ENCODE assay signal across 8 mouse cellular contexts in the genomic region with DNA sequence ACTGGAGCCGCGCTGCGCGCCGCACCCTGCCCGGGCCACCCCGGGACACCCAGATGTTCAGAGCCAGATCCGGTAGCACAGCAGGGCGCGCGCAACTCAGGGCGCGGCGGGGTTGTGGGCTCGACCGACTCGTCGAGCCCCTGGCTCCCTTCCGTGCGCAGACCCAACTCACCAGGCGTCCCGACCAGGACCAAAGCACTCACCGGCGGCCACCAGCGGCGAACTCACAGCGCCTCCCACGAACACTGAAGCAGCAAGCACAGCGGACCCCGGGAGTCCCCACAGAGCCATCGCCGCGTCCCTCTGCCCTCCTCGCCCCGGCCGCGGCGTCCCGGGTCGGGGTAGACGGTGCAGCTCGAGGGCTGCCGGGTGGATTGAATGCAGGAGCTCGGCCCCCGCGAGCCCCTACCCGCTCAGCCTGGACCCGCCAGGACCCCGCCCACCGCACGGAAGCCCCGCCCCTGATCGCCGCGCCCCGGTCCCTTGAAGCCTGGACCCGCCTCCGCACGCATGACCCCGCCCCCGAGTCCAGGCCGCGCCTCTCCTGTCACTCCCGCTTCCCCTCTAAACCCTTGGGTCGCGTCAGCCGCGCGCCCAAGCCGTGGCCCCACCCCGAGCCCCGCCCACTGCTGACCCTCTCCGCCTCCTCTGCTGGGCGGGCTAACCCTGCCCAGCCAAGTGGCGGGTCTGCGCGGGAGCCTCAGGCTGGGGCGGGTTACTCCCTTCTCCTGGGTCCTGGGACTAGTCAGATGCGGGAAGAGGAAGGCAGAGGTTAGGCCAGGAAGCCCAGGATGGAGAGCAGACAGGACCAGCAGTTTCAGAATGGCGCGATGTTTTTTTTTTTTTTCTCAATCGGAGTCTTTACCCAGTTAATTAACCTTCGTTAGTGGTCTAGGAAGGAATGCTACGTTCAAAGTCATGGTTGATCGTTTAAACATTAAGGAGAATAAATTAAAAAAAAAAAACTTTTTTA. TPM values are rescaled to one million over a fixed set of nuclear protein-coding genes. Genes with fewer than 3 reads are reported as not detected.
A peak's percentile ranks its signal among the peaks of the same experiment; 100 is the strongest.
DNase-seq lines count a peak whose midpoint lies in the region; ATAC-seq and TF ChIP-seq lines count a peak whose summit lies in the region.

A gene (minus strand): TSS at position 455 of the 973 bp plus-strand sequence.

- H3K27me3 ChIP-seq in embryonic facial prominence, embryonic 14.5 days (replicated peaks; ENCODE audit: control insufficient read depth, insufficient read depth, low read length) = no peaks in the 10 kb centered on the region
- no peaks in the 10 kb centered on the region for H3K27me3 ChIP-seq in heart, adult 2 months (ENCODE audit: control insufficient read depth, insufficient read depth, low read length)
- H3K27me3 ChIP-seq in limb, embryonic 13.5 days = no peaks in the 10 kb centered on the region
- no peaks in the 10 kb centered on the region for H3K27me3 ChIP-seq in midbrain, embryonic 16.5 days (ENCODE audit: control insufficient read depth, insufficient read depth, low read depth, low read length)

- peak within 1 kb of the TSS; percentile 73 for H3K4me3 ChIP-seq in embryonic facial prominence, embryonic 14.5 days (ENCODE audit: low read depth, low read length)
- peak within 1 kb of the TSS; percentile 92 for H3K4me3 ChIP-seq in heart, adult 2 months
- peak within 1 kb of the TSS; percentile 73 for H3K4me3 ChIP-seq in limb, embryonic 13.5 days
- H3K4me3 ChIP-seq in midbrain, embryonic 16.5 days (ENCODE audit: low read depth, low read length) = peak within 1 kb of the TSS; percentile 80

- WGBS in embryonic facial prominence, embryonic 14.5 days = 2% methylated on average over 25 of the region's 85 CpGs
- WGBS in heart, adult 2 months = 1% methylated on average over 81 of the region's 85 CpGs
- WGBS in limb, embryonic 13.5 days = under 1% methylated on average over 74 of the region's 85 CpGs
- under 1% methylated on average over 80 of the region's 85 CpGs for WGBS in midbrain, embryonic 16.5 days

- peak; percentile 97 for ATAC-seq in embryonic facial prominence, embryonic 14.5 days (ENCODE audit: low read depth)
- ATAC-seq in limb, embryonic 13.5 days (ENCODE audit: low FRiP score, low read depth) = peak; percentile 96
- ATAC-seq in midbrain, embryonic 16.5 days = peak; percentile 96

- no peak for TF ChIP-seq EP300 in heart, adult 2 months (IDR thresholded peaks at IDR 0.05; ENCODE audit: insufficient read depth, low read depth, low read length)

- peak within 1 kb of the TSS; percentile 59 for H3K27ac ChIP-seq in embryonic facial prominence, embryonic 14.5 days (replicated peaks; ENCODE audit: low read depth, low read length)
- H3K27ac ChIP-seq in heart, adult 2 months = peak within 1 kb of the TSS; percentile 92
- peak within 1 kb of the TSS; percentile 65; the same call in 1 of the 2 replicates for H3K27ac ChIP-seq in limb, embryonic 13.5 days
- H3K27ac ChIP-seq in midbrain, embryonic 16.5 days (ENCODE audit: low read length) = peak within 1 kb of the TSS; percentile 46

- peak; percentile 57; the same call in 1 of the 2 replicates for TF ChIP-seq POLR2A in heart, adult 2 months (IDR thresholded peaks at IDR 0.05; ENCODE audit: insufficient read depth, low read depth, low read length)

- no peaks in the 10 kb centered on the region for H3K36me3 ChIP-seq in embryonic facial prominence, embryonic 14.5 days (ENCODE audit: control insufficient read depth, insufficient read depth, low read length)
- H3K36me3 ChIP-seq in heart, adult 2 months (ENCODE audit: control insufficient read depth, insufficient read depth, low read length) = no peaks in the 10 kb centered on the region
- H3K36me3 ChIP-seq in limb, embryonic 13.5 days = no peaks in the 10 kb centered on the region
- H3K36me3 ChIP-seq in midbrain, embryonic 16.5 days (ENCODE audit: control insufficient read depth, insufficient read depth, low read length) = no peaks in the 10 kb centered on the region

- TF ChIP-seq CTCF in heart, adult 2 months (IDR thresholded peaks at IDR 0.05) = peak; percentile 45

- peak within 1 kb of the TSS; percentile 73 for H3K4me2 ChIP-seq in embryonic facial prominence, embryonic 14.5 days (ENCODE audit: low read depth, low read length)
- H3K4me2 ChIP-seq in limb, embryonic 13.5 days (replicated peaks) = peak within 1 kb of the TSS; percentile 77
- H3K4me2 ChIP-seq in midbrain, embryonic 16.5 days (ENCODE audit: low read length) = peak within 1 kb of the TSS; percentile 75

- peaks cover 20% of the 10 kb centered on the region for H3K4me1 ChIP-seq in embryonic facial prominence, embryonic 14.5 days (ENCODE audit: control insufficient read depth, insufficient read depth, low read length)
- peaks cover 5% of the 10 kb centered on the region for H3K4me1 ChIP-seq in heart, adult 2 months (ENCODE audit: control insufficient read depth, insufficient read depth, low read length)
- H3K4me1 ChIP-seq in limb, embryonic 13.5 days = peaks cover 24% of the 10 kb centered on the region
- peaks cover 7% of the 10 kb centered on the region; the same call in 1 of the 2 replicates for H3K4me1 ChIP-seq in midbrain, embryonic 16.5 days (ENCODE audit: control insufficient read depth, insufficient read depth, low read length)

- peak within 1 kb of the TSS; percentile 78 for H3K9ac ChIP-seq in embryonic facial prominence, embryonic 14.5 days (ENCODE audit: low read depth, low read length)
- peak within 1 kb of the TSS; percentile 93 for H3K9ac ChIP-seq in heart, adult 2 months (ENCODE audit: low read depth, low read length)
- H3K9ac ChIP-seq in limb, embryonic 13.5 days = peak within 1 kb of the TSS; percentile 83
- peak within 1 kb of the TSS; percentile 83 for H3K9ac ChIP-seq in midbrain, embryonic 16.5 days (ENCODE audit: low read depth, low read length)

- H3K79me2 ChIP-seq in heart, adult 2 months (replicated peaks; ENCODE audit: control insufficient read depth, insufficient read depth, low read length) = no peaks in the 10 kb centered on the region

- intact Hi-C loops in heart, adult 2 months (cut with DNase I) = loop anchor here (2.0 to 5.0 kb wide), 3 partner anchors 18 to 124 kb away; a partner anchor contains a TSS

- DNase-seq in 3T3-L1 (ENCODE audit: low read depth, low spot score) = peak; percentile 96
- peak; percentile 99 for DNase-seq in adrenal gland, postnatal 4 days (ENCODE audit: low spot score in 2 of 2)
- DNase-seq in embryonic facial prominence, embryonic 14.5 days (ENCODE audit: low spot score) = peak; percentile 97
- peak; percentile 98 to 100 for DNase-seq in heart, adult 2 months
- DNase-seq in kidney, adult 8-10 months = peak; percentile 96 to 97
- DNase-seq in spleen, postnatal 10 days (ENCODE audit: low spot score in 2 of 2) = peak; percentile 100

- no peaks in the 10 kb centered on the region for H3K9me3 ChIP-seq in embryonic facial prominence, embryonic 14.5 days (ENCODE audit: control insufficient read depth, low read length)
- no peaks in the 10 kb centered on the region for H3K9me3 ChIP-seq in limb, embryonic 13.5 days
- no peaks in the 10 kb centered on the region for H3K9me3 ChIP-seq in midbrain, embryonic 16.5 days (replicated peaks; ENCODE audit: control insufficient read depth, low read length, poor library complexity, severe bottlenecking)

RNA-seq across cellular contexts. Expression of the gene that starts here (rescaled TPM):
- 10 to 100 TPM; 36.7 to 39.9 TPM for total RNA-seq in adrenal gland, postnatal 4 days (2021)
- polyA plus RNA-seq in embryonic facial prominence, embryonic 14.5 days (2014; fragmentation: Nextera tagmentation; extraction: Ambion mirVana) = 14.1 and 15.5 TPM in 2 replicates
- total RNA-seq in heart, adult 2 months (2021) = 10 to 100 TPM in 1 of 2 experiments, 1 to 10 TPM in 1; 9.3 to 10.4 TPM
- polyA plus RNA-seq in heart, adult 2 months (2012; rRNA removed) = 3.4 and 4.6 TPM in 2 replicates
- polyA plus RNA-seq in limb, embryonic 13.5 days (2015; fragmentation: Nextera tagmentation; extraction: Ambion mirVana) = 17.9 and 18.0 TPM in 2 replicates
- 7.9 and 9.1 TPM in 2 replicates for polyA plus RNA-seq in midbrain, embryonic 16.5 days (2015; fragmentation: Nextera tagmentation; extraction: Ambion mirVana)

Comparison
In these comparisons a context has a peak if more than half of its experiments do, and no peak if none do; other contexts are left out.
1. Peak in every context shown above with its lines: DNase-seq, ATAC-seq, H3K4me3 ChIP-seq and H3K27ac ChIP-seq.